Mouse (Mus musculus) left cerebral cortex, postnatal 4 days (tissue): ENCODE results near the gene Mrps7. TPM values are rescaled to one million over a fixed set of nuclear protein-coding genes. Genes with fewer than 3 reads are reported as not detected.

ENCODE experiments used
- DNase-seq: peaks from one replicate; pipeline ENCODE4 v3.0.0-alpha.2; 2022
- intact Hi-C: fragments of 180-260 bp; cut with DNase I; formaldehyde crosslinking; loops from one replicate; pipeline ENCODE4 v1.15.1; 2025
- total RNA-seq, 2 experiments: library from RNA; stranded (reverse); gene quantifications; 2 replicates each; pipeline ENCODE4 v1.2.3; 2021

The Mrps7 gene
- total RNA-seq, 2 experiments from 2014 or later: 43.0 to 44.1 TPM

DNA sequence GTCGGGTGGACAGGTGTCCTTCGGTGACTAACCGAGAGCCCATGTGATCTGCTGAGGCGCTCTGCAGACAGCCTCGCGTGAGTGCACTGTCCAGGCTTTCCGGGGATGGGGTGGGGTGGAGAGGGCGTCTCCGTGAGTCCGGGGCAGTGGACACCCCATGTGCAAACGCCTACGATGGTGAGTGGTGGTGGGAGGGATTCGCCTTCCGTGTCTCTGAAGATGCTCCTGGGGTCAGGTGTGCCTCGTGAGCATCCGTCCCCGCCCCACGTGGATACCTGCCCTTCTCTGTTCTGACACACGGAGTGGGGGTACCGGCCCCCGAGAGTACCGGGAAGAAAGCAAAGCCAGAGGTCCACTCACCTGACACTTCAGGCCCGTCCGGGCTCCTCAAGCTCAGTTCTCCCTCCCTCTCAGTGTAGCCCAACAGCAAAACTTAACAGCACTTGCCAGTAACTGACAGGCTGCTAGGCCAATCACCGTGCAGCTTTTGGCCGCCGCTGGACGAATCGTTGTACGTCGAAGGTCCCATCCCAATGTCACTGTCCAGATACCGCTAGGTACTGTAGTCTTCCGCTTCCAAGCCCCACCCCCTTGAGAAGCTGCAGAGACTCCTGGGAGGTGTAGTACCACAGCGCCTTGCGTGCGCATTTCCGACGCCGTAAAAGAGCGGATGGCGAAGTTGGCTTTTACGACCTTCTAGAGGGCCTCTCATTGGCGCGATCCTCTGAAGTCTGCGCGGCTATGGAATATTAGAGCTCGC lies 24.2 kb downstream of the Mrps7 start, which contains the start of gene Slc25a19:
Gene Slc25a19 (minus strand): TSS at position 591 of the 760 bp plus-strand sequence.
- intact Hi-C loops: no loop called here

DNA sequence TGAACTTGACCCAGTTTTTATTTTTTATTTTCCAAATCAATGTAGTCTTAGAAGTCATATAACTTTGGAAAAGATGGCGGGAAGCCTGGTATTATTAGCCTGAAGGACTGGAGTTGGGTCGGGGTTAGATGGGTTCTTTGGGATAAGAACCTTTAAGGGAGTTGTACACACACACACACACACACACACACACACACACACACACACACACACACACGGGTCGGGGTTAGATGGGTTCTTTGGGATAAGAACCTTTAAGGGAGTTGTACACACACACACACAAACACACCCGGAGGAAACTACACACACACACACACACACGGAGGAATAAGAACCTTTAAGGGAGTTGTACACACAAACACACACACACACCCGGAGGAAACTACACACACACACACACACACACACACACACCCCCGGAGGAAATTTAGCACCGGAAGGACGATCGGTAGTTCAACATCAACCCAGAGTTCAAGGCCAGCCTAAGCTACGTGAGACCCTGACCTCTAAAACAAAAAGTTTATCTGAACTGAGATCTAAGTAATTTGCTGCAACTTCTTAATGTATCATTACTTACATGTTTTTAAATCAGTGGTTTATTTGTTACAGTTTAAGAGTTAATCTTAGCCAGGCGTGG lies 24.9 kb downstream of the Mrps7 start:
- intact Hi-C loops: no loop called here

More for the DNA sequence above, 24.2 kb downstream of the Mrps7 start, which contains the start of gene Slc25a19:
- DNase-seq: peak; percentile 99

DNA sequence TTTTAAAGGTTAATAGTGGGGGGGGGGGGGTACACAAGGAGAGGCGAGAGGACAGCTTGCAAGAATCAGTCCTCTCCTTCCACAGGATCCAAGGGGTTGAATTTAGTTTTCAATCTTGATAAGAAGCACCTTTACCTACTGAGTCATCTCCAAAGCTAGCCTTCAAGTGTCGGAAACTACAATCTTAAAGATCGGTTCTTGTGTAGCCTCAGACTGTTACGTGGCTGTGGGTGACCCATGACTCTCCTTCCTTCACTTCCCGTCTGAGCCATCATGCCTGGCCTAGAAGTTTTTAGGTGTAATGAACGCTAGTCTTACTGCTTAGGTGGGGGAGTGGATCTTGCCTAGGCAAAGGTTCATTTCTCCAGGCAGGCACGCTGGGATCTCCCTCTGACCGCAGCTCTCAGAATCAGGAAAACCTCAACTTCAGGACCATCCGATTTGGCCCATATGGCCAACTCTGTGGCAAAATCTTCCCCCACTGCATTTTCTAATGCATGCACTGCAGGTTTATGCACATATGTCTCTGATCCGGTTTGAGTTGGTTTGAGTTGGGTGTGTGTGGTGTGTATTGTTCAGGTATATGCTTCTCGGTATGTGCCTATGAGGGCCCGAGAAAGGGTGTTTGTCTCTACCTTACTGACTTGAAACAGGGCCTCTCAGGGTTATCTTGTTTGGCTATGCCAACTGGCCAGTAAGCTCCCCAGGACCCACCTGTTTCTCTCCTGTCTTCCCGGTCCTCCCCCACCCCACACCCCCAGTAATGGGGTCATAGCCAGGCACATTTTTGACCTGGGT lies 26.2 kb downstream of the Mrps7 start:
- no peak for DNase-seq
- intact Hi-C loops: no loop called here

More for the DNA sequence above, 24.9 kb downstream of the Mrps7 start:
- DNase-seq: no peak

DNA sequence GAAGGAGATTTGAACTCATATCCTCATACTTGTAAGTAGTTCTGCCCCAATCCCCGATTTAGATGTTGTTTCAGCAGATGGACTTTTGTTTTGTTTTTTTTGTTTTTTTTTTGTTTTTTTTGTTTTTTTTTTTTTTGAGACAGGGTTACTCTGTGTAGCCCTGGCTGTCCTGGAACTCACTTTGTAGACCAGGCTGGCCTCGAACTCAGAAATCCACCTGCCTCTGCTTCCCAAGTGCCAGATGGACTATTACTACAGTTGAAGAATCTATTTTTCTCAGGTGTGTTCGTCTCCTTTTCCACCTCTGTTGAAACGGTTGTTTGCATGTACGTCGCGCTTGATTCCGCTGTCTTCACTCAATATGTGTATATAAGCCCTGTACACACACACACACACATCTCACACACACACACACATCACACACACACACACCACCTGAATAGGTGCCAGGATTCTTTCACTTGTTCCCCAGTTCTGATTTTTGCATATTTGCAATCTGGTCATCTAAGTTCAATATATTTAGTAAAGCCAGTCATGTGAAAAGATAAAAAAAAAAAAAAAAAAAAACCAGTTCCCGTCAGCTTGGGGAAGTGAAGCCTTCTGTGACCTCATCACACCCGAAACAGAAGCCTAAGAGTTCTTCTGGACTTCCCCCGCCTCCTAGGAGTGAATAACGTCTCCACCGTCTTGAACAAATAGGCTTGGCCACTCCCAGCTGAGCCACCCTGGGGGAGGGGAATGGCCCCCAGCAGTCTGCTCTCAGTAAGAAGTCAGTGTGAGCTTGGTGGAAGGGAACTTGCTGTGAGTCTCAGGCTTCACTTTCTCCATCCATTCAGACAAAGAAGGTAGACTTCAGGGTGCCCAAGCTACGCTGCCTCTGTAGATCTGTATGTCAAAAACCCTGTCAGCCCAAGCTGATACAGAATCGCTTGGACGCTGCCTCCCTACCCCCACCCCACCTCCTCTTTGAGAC lies 27.1 kb downstream of the Mrps7 start:
- no peak for DNase-seq
- intact Hi-C loops: no loop called here

GRCm38 (mm10) chr11:115631505-115631890 lies 27.8 kb downstream of the Mrps7 start:
- intact Hi-C loops: no loop called here
- DNase-seq: no peak

DNA sequence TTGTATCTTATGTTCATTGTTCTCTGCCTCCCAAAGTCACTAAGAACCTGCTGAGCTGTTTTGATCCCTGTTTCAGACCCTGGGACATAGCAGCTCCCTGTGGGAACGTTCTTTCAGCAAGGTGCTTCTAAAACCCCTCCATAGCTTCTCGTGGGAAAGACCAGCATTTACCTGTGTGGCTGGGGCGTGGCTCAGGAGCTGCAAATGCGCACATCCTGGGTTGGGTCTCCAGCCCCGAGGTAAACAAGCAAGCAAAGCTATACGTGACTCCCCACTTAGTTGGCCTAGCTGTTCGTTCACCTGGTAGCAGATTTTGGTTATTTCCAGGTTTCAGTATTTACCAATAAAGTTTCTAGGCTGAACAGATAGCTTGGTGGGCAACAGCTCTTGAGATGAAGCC lies 28.5 kb downstream of the Mrps7 start:
- no peak for DNase-seq
- intact Hi-C loops: no loop called here

- intact Hi-C loops: no loop called here
- no peak for DNase-seq
These were observed 29.1 kb downstream of the Mrps7 start for GRCm38 (mm10) chr11:115632862-115633261.

DNA sequence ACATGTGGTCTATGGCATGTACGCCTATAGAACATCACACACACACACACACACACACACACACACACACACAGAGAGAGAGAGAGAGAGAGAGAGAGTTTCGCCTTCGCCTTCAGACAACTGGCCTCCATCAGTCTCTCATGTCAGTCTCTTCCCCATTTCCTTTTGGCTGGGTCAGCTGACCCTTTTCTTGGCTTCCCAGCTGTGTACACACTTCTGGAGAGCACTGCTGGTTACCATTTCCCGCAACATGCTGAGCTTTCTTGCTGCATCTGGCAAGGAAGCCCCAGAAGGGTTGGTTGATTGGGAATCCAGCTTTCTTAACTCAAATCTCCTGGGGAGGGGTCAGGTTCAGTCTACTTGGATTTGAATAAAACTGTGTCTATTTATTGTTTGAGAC lies 30.4 kb downstream of the Mrps7 start:
- intact Hi-C loops: no loop called here

DNA sequence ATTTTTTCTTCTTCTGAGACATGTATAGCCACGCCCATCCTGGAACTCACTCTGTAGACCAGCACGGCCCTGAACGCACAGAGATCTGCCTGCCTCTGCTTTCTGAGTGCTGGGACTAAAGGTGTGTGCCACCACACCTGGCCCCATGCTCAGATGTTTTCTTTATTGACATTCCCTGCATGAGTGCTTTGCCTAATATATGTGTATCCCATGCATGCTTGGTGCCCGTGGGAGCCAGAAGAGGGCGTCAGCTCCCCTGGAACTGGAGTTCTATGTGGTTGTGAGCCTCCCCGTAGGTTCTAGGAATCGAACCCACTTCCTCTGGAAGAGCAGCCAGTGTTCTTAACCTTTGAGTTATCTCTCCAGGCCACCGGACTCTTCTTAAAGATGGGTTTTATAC lies 31.3 kb downstream of the Mrps7 start:
- DNase-seq: no peak
- intact Hi-C loops: no loop called here

More for the DNA sequence above, 30.4 kb downstream of the Mrps7 start:
- DNase-seq: no peak

DNA sequence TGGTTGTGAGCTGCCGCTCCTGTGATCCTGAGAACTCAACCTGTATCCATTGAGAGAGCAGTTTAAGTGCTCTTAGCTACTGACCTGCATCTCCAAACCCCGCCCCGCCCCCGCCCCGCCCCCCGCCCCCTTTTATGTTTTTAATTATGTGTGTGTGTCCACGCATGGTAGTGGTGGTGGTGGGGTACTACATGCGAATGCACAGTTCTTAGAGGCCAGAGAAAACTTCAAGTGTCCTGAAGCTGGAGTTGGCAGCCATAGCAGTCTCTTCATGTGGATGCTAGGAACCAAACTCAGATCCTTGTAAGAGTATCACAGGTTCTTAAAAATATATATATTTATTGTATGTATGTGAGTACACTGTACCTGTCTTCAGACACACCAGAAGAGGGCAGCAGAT lies 31.8 kb downstream of the Mrps7 start:
- no peak for DNase-seq

DNA sequence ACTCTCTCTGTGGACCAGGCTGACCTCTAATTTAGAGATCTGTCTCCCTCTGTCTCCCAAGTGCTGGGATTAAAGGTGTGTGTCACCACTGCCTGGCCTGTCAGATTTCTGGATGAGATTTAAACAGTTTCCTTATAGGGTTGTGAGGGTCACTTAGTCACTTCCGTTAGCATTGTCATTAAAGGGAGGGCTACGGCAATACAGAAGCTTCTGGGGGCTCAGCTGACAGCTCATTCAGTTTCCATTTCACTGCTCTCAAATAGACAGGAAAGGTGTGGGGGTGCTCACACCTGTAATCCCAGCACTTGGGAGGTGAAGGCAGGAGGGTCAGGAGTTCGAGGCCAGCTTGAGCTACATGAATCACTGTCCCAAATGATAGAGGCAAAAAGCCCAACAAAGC lies 33.2 kb downstream of the Mrps7 start:
- intact Hi-C loops: no loop called here
- DNase-seq: no peak

More for the DNA sequence above, 31.8 kb downstream of the Mrps7 start:
- intact Hi-C loops: no loop called here

DNA sequence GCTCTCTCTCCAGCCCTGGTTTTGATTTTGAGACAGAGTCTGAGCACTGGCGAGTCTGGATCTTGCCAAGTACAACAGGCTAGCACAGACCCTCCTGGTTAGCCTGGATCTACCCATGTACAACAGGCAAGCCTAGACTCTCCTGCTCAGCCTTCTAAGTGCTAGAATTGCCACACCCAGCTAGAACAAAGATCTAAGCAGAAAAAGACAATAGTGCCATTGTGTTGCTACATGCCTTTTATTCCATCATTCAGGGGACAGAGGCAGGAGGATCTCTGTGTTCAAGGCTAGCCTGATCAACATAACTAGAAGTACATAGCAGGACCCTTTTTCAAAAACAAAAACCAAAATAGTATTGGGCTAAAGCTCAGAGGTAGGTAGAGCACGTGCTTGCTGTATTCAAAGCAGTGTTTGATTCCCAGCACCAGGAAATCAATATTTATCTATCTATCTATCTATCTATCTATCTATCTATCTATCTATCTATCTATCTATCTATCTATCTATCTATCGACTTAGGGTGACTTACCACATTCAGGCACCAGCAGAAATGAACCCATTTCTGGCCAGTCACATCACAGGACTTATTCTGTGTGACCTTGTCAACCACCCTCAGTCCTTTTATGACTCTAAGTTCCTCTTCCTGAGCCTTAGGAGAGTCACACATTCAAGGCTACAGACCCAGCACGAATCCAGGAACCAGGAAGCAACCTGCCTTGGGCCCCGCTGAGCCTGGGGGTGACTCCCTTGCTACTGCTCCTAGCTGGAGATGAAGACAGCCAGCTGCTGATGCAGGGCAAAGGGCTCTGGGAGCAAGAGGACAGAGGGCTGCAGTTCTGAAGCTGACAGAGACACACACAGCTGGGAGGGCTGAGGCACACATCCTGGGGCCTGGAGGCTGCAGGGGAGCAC lies 35.0 kb downstream of the Mrps7 start:
- DNase-seq: no peak
- intact Hi-C loops: no loop called here

DNA sequence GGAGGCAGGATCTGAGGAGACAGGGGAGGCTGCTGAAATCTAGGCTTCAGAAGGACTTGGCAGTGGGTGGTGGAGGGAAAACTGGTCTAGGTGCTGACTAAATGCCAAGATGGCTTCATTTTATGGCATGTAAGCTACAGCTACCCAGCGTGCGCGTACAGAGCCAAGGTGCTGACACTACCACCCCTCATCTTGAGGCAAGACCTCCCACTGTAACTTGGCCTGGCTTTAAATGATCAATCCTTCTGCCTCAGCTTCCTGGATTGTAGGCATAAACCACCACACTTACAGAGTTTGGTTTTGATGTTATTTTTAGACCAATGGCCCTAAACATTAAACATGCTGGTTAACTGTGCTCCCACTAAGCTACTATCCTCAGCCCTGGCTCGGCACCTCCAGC lies 35.8 kb downstream of the Mrps7 start:
- no peak for DNase-seq
- intact Hi-C loops: no loop called here

DNA sequence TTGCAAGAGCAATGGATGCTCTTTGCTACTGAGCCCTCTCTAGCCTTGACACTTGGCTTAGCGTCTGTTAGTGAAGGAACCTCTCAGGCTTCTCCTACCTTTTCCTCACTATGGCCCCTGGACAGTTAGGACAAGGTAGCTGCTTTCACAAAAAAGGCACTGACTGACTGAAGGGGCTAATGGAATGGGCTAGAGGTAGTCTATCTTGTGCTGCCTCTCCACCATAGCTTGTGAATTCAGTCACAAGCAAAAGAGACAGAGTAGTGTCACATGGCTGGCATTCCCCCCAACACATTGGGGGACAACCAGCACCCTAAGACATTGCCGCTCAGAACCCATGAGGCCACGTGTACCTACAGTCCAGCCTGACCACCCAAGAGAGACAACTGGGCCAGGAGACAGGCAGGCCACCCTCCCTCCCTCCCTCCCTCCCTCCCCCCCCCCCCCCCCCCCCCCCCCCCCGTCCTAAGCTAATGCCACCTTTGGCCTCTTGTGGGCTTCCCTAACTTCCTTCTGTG lies 36.6 kb downstream of the Mrps7 start:
- no peak for DNase-seq
- intact Hi-C loops: loop anchor here (5.0 kb wide), 1 partner anchor 57 kb away; no protein-coding TSS in a partner anchor

GRCm38 (mm10) chr11:115640978-115641663 lies 37.4 kb downstream of the Mrps7 start:
- DNase-seq: no peak
- intact Hi-C loops: loop anchor here (5.0 kb wide), 1 partner anchor 56 kb away; no protein-coding TSS in a partner anchor

- intact Hi-C loops: loop anchor here (5.0 kb wide), 1 partner anchor 56 kb away; no protein-coding TSS in a partner anchor
- DNase-seq: no peak
These were observed 37.9 kb downstream of the Mrps7 start for GRCm38 (mm10) chr11:115641664-115642036.

GRCm38 (mm10) chr11:115642705-115643104 lies 39.0 kb downstream of the Mrps7 start:
- intact Hi-C loops: loop anchor here (5.0 kb wide), 1 partner anchor 55 kb away; no protein-coding TSS in a partner anchor
- DNase-seq: no peak

GRCm38 (mm10) chr11:115643265-115643664 lies 39.5 kb downstream of the Mrps7 start:
- intact Hi-C loops: loop anchor here (5.0 kb wide), 1 partner anchor 54 kb away; no protein-coding TSS in a partner anchor
- DNase-seq: no peak
